Mouse (Mus musculus) Muller cell, postnatal 12 days (primary cell): Measurements from ENCODE around the gene Flna.
A peak's percentile ranks its signal among the peaks of the same experiment; 100 is the strongest.
"Not testable (repeated sequence)": the region's sequence is repeated elsewhere in the genome, so short reads cannot be mapped to it uniquely, and the experiment has no call there.

Experiments
- DNase-seq: peaks from one replicate; pipeline ENCODE4 v3.0.0-alpha.2; 2015; ENCODE audit errors: inconsistent ontology term

The Flna gene

DNA sequence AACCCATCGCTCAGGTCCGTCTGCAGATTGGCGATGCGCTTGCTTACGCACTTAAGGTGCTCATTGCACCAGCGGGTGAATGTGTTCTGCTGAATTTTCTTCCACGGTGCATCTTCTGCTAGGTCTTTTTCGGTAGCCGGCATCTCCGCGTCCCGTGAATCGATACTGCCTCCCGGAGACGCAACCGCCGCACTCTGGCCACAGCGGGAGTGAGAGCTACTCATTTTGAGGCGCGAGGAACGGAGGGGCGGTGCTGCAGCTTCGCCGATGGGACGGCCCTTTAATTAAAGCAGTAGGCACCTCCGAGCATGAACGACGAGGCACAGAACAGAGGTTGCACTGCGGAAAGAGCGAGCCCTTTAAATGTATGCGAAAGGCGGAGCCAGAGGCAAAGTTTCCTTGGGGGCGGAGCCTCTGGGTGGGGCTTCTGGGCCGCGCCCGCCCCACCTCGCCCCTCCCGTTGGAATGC, 3.4 kb downstream of the Flna start:
- peak; percentile 92 for DNase-seq

DNA sequence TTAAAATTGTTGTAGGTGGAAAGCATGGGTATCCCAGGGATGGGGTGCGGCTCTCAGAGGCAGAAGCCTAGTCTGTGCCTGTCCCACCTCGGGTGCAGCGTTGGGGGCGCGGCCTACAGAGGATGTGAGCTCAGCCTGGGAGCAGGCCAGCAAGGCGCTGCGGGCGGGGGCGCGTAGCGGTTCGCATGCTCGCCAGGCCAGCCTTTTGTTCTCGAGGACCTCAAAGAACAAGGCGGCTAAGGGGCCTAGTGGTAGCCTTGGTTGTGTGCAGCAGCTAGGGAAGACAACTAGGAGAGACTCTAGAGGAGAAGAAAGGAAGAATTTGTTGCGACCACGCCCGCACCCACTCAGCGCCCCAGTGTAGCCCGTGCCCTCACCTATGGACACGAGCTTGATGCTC, 3.9 kb downstream of the Flna start:
- DNase-seq: peak; percentile 87

DNA sequence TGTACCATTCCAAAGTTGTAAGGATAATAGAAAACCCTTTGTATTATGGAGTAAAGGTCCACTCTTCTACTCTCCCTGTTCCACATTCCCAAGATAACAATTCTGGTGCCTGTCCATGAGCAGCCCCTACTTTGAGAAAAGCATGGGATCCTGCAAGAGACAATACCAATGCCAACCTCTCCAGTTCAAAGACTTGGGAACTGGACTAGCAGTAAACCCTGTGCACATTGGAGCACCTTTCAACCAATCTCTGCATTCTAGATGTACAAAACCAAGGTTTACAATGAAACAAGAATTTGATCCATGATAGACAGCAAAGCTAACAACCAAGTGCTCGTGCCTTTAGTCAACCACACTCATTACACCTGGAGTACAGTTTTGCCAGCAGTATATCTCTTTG, 4.5 kb downstream of the Flna start:
- no peak for DNase-seq

DNA sequence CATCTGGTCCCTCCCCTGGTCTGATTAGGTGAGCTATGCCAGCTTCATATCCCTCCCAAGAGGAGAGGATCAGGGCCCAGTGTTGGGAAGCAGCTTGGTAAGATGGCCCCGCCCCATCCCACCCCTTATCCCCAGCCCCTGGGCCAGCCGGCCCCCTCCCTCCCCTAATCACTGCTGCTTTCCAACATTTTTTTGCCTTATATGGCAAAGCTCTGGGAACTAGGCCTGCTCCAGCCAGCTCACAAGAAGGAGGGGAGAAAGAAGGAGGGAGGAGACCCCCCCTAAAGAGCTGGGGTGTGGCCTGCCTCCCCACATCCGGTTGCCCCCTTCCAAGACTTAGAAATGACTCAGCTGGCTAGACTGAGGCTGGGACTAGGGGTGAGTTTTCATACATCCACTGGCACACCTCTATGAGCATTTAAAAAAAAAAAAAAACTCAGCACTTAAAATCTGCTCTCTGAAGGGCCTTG, 5.0 kb downstream of the Flna start:
- DNase-seq: peak; percentile 95

DNA sequence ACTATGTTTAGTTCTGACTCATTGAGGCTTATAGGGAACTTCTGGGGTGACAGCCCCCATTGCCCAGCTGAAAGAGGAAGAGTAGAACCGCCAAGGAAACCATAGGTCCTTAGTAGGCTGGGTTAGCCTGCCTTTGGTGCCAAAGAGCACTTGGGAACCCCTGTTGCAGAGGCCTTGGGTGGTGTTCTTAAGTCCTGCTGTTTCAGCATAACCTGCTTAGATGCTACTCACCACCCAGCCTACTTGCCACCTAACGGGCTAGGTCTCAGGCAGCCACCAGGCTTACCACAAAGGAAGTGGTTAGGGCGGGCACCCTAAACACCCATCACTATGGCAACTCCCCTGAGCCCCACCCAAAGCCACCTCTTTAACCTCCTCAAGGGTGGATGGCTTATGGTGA, 5.8 kb downstream of the Flna start:
- peak; percentile 23 for DNase-seq

DNA sequence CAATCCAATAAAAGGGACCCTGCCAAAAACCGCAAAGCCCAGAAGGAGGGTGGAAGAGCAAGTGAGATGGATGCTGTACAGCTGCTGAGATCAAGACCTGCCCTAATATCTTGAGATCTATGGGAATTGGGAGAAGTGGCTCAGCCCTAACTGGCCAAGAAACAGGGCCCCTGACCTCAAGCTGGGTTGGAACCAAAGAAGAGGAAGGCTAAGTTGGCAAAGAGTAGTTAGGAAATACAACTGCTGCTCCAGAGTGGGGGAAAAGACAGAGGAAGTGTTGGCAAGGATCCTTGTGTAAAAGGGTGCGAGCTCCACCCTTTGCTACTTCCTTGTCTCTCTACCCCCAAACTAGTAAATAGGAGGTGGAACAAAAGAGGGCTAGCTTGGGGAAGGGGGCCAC, 6.2 kb downstream of the Flna start:
- DNase-seq: no peak

DNA sequence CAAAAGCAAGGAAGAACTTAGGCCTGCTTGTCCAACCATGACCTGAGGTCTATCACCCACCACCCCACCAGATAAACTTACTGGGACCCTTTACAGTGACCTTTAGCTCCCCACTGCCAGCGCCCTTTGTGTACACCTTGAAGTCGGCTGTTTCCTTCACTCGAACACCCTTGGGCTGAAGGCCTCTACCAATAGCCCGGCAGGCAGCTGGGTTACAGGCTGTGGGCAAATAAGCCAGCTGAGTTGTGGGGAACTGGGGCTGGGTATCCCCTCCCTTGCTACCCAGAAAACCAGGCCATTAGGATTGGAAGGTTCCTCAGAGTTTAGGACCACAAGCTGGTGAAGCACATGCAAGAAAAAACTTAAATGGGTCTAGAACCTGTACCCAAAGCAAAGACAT, 9.3 kb downstream of the Flna start:
- DNase-seq: no peak

DNA sequence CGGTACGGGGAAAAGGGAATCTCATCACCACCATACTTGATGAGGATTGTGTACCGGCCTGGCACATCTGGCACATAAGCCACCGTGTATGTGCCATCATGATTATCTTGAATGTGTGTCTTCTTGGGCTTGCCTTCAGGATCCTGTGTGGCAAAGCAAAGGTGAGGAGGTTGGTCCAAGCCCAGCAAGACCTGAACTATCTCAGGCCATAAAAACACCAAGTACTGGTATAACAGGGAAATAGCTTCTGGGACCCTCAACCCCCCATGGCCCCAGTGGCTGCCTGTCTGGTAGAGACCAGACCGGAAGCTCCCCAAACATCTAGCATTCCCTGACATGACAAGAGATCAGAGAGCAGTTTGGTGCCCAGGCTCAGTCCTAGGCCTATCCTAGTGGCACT, 16.4 kb downstream of the Flna start:
- DNase-seq: no peak

DNA sequence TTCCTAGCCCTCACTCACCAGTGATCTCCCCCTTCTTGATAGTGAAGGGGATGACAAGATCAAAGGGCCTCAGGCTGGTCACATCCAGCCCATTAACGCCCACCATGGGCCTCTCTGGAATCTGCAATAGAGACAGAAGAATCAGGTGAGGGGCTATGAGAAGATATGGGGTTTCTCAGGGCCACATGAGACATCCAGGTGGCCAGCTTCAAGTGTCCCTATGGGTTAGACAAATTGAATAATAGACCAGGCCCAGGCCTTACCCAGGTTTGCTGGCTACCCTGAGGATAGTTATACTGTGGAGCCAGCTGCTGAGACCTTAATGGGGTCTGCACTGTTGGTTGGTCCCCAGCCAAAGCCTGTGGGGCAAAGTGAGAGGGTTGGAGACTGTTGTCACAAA, 19.6 kb downstream of the Flna start:
- DNase-seq: no peak

DNA sequence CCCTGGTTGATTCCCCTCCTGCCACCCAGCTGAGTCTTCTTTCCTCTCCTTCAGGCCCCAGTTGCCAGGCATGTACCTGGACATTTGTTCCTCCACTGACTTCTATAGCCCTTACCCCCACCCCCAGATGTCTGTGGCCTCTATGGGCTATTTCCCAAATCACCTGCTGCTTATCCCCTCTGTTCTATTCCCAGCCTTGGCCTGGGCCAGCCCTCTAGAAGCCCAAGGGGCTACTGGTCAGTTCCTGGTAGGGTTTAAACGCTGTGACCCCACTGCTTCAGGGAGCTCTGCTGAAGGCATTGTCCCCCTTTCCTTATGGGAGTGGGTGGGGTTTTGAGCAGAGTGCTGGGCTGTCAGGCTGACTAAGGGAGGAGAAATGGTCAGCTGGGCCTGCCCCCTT, 29.5 kb downstream of the Flna start:
- DNase-seq: not testable (repeated sequence)

DNA sequence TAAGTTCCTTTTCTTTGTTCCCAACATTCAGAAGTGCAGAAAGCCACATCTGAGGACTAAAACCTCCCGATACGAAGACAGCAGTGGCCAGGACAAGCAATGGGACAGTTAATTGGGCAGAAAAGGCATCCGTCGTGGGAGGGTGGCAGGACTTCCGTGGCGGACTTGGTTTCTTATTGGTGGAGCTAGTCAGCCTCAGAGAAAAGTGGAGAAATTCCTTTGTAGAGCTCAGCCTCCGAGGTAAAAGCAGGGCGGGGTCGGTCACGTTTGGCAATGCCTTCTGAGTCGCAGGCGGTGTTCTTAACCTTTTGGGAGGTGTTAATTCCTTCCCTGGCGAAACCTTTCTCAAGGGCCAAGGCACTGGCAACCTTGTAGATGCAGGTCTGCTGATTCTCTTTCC, 30.2 kb downstream of the Flna start:
- DNase-seq: no peak

DNA sequence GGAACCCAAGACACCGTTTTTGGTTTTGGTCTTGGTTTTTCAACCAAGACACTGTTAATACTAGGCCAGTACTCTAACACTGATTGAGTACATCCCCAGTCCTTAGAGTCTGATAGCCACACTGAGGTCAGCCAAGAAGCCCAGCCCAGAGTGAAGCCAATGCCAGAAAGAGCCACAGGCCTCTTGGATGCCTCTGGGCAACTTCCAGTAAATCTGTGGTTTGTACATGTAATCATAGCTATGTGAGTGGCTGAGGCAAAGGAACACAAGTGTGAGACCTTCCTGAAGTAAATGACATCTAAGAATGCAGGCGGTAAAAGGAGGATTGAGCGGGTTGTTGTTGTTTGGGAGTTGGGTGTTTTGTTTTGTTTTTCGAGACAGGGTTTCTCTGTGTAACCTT, 31.1 kb downstream of the Flna start:
- peak; percentile 54 for DNase-seq

DNA sequence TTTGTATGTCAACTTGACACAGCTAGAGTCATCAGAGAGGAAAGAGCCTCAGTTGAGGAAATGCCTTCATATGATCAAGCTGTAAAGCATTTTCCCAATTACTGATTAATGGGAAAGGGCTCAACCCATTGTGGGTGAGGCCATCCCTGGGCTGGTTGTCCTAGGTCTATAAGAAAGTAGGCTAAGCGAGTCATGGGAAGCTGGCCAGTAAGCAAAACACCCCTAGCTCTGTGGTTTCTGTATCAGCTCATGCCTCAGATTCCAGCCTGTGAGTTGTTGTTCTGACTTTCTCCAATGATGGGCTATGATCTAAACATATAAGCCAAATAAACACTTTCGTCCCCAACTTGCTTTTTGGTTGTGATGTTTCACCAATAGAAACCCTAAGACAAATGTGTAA, 46.1 kb downstream of the Flna start:
- peak; percentile 64 for DNase-seq

DNA sequence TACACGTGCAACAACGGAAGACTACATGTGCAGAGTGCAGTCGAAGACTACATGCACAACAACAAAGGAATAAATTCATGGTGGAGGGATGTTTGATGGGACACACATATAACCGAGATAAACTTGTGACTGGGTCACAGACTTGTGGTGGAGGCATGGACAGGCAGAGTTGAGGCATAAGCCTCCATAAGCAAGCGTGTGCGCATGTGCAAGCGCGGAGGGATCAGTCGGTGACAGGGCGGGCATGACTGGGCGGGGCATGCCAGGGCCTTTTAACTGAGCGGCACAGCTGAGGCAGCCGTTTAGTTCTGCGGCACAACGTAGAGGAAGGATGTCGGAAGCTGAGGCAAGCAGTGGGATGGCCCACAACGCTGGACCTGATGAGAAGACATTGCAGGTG, 72.7 kb downstream of the Flna start, which contains the start of gene Tktl1:
Tktl1 (plus strand) TSS at position 301 of the 400 bp plus-strand sequence.
- DNase-seq: no peak
